Mouse (Mus musculus): Measurements from ENCODE around the gene Gm17651. TPM values are rescaled to one million over a fixed set of nuclear protein-coding genes. Genes with fewer than 3 reads are reported as not detected.

The Gm17651 gene
- polyA plus RNA-seq, 1 experiment from 2014 or later: not detected

Small RNAs within 50 kb of the gene (microRNA-seq; reads per million reads assigned to microRNA genes)
- gene Mir7225: not detected

Other genes starting within 250 kb of the Gm17651 start
- 17.2 and 19.3 TPM in 2 replicates for gene Chd1l, start 64.5 kb downstream of the Gm17651 start, polyA plus RNA-seq (2016; fragmentation: Nextera tagmentation; extraction: Ambion mirVana)
- gene Fmo5, start 45.9 kb downstream of the Gm17651 start, polyA plus RNA-seq (2016; fragmentation: Nextera tagmentation; extraction: Ambion mirVana): 0.42 and 0.65 TPM in 2 replicates
- 8.9 and 9.0 TPM in 2 replicates for gene Prkab2, start 16.5 kb downstream of the Gm17651 start, polyA plus RNA-seq (2016; fragmentation: Nextera tagmentation; extraction: Ambion mirVana)
- 35.7 and 39.3 TPM in 2 replicates for gene Pde4dip, start 214.0 kb upstream of the Gm17651 start, polyA plus RNA-seq (2016; fragmentation: Nextera tagmentation; extraction: Ambion mirVana)
- 104 and 107 TPM in 2 replicates for gene Sec22b, start 226.5 kb upstream of the Gm17651 start, polyA plus RNA-seq (2016; fragmentation: Nextera tagmentation; extraction: Ambion mirVana)

All from forebrain, embryonic 12.5 days (tissue).